Mouse (Mus musculus) liver, adult (tissue): ENCODE measurements around the gene Nagpa.

Experiments used
- GATA4 ChIP-seq: IDR thresholded peaks from 2 replicates; pipeline ENCODE4 v1.6.1; 2014; ENCODE audit warnings: mild to moderate bottlenecking, low read length; ENCODE audit not compliant: insufficient replicate concordance

The Nagpa gene

GRCm38 (mm10) chr16:5203668-5204433 lies at the start of gene Nagpa:
Nagpa (minus strand) TSS chr16:5204012.
- no peak for TF ChIP-seq GATA4

- no peak for TF ChIP-seq GATA4
These were observed 48.4 kb upstream of the Nagpa start for GRCm38 (mm10) chr16:5252260-5252659.

- no peak for TF ChIP-seq GATA4
These were observed 47.1 kb upstream of the Nagpa start for GRCm38 (mm10) chr16:5250891-5251290.

GRCm38 (mm10) chr16:5244411-5244810 lies 40.6 kb upstream of the Nagpa start:
- no peak for TF ChIP-seq GATA4

- TF ChIP-seq GATA4, result no peak
These were observed 39.1 kb upstream of the Nagpa start for GRCm38 (mm10) chr16:5242882-5243281.

GRCm38 (mm10) chr16:5242355-5242754 lies 38.5 kb upstream of the Nagpa start:
- no peak for TF ChIP-seq GATA4

GRCm38 (mm10) chr16:5233418-5234313 lies 29.9 kb upstream of the Nagpa start, which contains the start of gene Alg1:
Alg1 (plus strand) TSS chr16:5233621.
- TF ChIP-seq GATA4, result peak; percentile 36; the same call in 1 of the 2 replicates

- TF ChIP-seq GATA4, result no peak
These were observed 29.2 kb upstream of the Nagpa start for GRCm38 (mm10) chr16:5232982-5233381.

GRCm38 (mm10) chr16:5222140-5222539 lies 18.3 kb upstream of the Nagpa start, which contains the start of gene AU021092:
AU021092 (minus strand) TSS chr16:5222299.
- TF ChIP-seq GATA4, result no peak

GRCm38 (mm10) chr16:5221403-5221802 lies 17.6 kb upstream of the Nagpa start:
- no peak for TF ChIP-seq GATA4

GRCm38 (mm10) chr16:5217341-5218133 lies 13.7 kb upstream of the Nagpa start:
- no peak for TF ChIP-seq GATA4

- no peak for TF ChIP-seq GATA4
These were observed 12.9 kb upstream of the Nagpa start for GRCm38 (mm10) chr16:5216686-5217085.

- TF ChIP-seq GATA4, result no peak
These were observed 10.3 kb upstream of the Nagpa start for GRCm38 (mm10) chr16:5214126-5214525.

- no peak for TF ChIP-seq GATA4
These were observed 8.3 kb upstream of the Nagpa start for GRCm38 (mm10) chr16:5212150-5212549.

- no peak for TF ChIP-seq GATA4
These were observed 6.6 kb upstream of the Nagpa start for GRCm38 (mm10) chr16:5210365-5210764.
